Mouse (Mus musculus) intestine, postnatal 0 days (tissue): ENCODE data around the gene Tmem208. TPM values are rescaled to one million over a fixed set of nuclear protein-coding genes. Genes with fewer than 3 reads are reported as not detected.

Experiments used
- ATAC-seq: fragments of 200-750 bp; cut with Nextera tagmentation; 2 replicates; pipeline ENCODE4 v1.8.0; 2017; ENCODE audit warnings: mild to moderate bottlenecking, moderate TSS enrichment, moderate library complexity
- H3K27ac ChIP-seq: fragments of 300-500 bp; sonication (generic); 2 replicates; pipeline ENCODE4 v1.5.1; 2014; ENCODE audit warnings: mild to moderate bottlenecking, low read depth, low read length, moderate library complexity
- H3K27me3 ChIP-seq: fragments of 300-500 bp; sonication (generic); replicated peaks from 2 replicates; pipeline ENCODE4 v1.6.1; 2014; ENCODE audit warnings: low read length, mixed read lengths; ENCODE audit not compliant: control insufficient read depth, insufficient read depth
- H3K36me3 ChIP-seq: fragments of 300-500 bp; sonication (generic); 2 replicates; pipeline ENCODE4 v1.6.1; 2014; ENCODE audit warnings: mild to moderate bottlenecking, moderate library complexity; ENCODE audit not compliant: control insufficient read depth, insufficient read depth
- H3K4me1 ChIP-seq: fragments of 300-500 bp; sonication (generic); replicated peaks from 2 replicates; pipeline ENCODE4 v1.6.1; 2014; ENCODE audit warnings: antibody characterized with exemption, low read length, mixed read lengths; ENCODE audit not compliant: control insufficient read depth, insufficient read depth
- H3K4me2 ChIP-seq: fragments of 300-500 bp; sonication (generic); replicated peaks from 2 replicates; pipeline ENCODE4 v1.6.1; 2014; ENCODE audit warnings: low read depth, mild to moderate bottlenecking, moderate library complexity
- H3K4me3 ChIP-seq: fragments of 300-500 bp; sonication (generic); 2 replicates; pipeline ENCODE4 v1.5.1; 2014; ENCODE audit warnings: low read depth, low read length
- H3K9ac ChIP-seq: fragments of 300-500 bp; sonication (generic); 2 replicates; pipeline ENCODE4 v1.6.1; 2014; ENCODE audit warnings: mild to moderate bottlenecking, low read depth, low read length
- H3K9me3 ChIP-seq: fragments of 300-500 bp; sonication (generic); 2 replicates; pipeline ENCODE4 v1.6.1; 2016; ENCODE audit warnings: mixed run types; ENCODE audit not compliant: control insufficient read depth
- CTCF ChIP-seq: sonication (generic); IDR thresholded peaks from 2 replicates; pipeline ENCODE4 v1.5.1; 2016; ENCODE audit warnings: low read depth, mild to moderate bottlenecking, control low read depth, antibody characterized with exemption, moderate library complexity
- WGBS: fragments of 180-500 bp; shearing (Covaris S2); extraction: QIAGEN DNeasy Blood & Tissue Kit; methylation state at CpG from one replicate; pipeline ENCODE4 v1.1.7; 2014; 5-methylcytosine and 5-hydroxymethylcytosine counted together
- polyA plus RNA-seq: library from polyadenylated mRNA; unstranded; fragments of >200 nt; fragmentation: Nextera tagmentation; extraction: Ambion mirVana; gene quantifications from 2 replicates; pipeline ENCODE4 v1.2.1, GENCODE M21; 2015

Tmem208 gene
- polyA plus RNA-seq, 1 experiment from 2014 or later, result 184 TPM

GRCm38 (mm10) chr8:105307670-105308069, 18.5 kb upstream of the Tmem208 start:
- no peaks in the 10 kb centered on the region for H3K27me3 ChIP-seq
- H3K4me2 ChIP-seq, result no peak overlapping the region
- peaks cover 58% of the 10 kb centered on the region for H3K36me3 ChIP-seq
- H3K9ac ChIP-seq, result no peak overlapping the region
- H3K4me1 ChIP-seq, result peaks cover 4% of the 10 kb centered on the region; the same call in 1 of the 2 replicates
- no peak overlapping the region for H3K27ac ChIP-seq
- H3K4me3 ChIP-seq, result no peak overlapping the region
- H3K9me3 ChIP-seq, result no peaks in the 10 kb centered on the region
- TF ChIP-seq CTCF, result no peak
- WGBS, result 94% methylated on average over 13 of the region's 13 CpGs
- ATAC-seq, result no peak

GRCm38 (mm10) chr8:105308428-105308827, 17.7 kb upstream of the Tmem208 start:
- Histone ChIP-seq H3K4me1 (peaks cover 4% of the 10 kb centered on the region; the same call in 1 of the 2 replicates), H3K4me3 (no peak overlapping the region), H3K4me2 (no peak overlapping the region), H3K36me3 (peaks cover 62% of the 10 kb centered on the region), H3K9me3 (no peaks in the 10 kb centered on the region), H3K9ac (no peak overlapping the region), H3K27ac (no peak overlapping the region), H3K27me3 (no peaks in the 10 kb centered on the region)
- no peak for ATAC-seq
- TF ChIP-seq CTCF, result no peak
- 92% methylated on average over 10 of the region's 10 CpGs for WGBS

GRCm38 (mm10) chr8:105309142-105309847, 16.9 kb upstream of the Tmem208 start:
- 84% methylated on average over 15 of the region's 15 CpGs for WGBS
- H3K9ac ChIP-seq, result no peak overlapping the region

GRCm38 (mm10) chr8:105310118-105310517, 16.0 kb upstream of the Tmem208 start:
- Histone ChIP-seq H3K9me3 (no peaks in the 10 kb centered on the region), H3K27me3 (no peaks in the 10 kb centered on the region), H3K27ac (no peak overlapping the region), H3K4me3 (no peak overlapping the region), H3K4me1 (peaks cover 2% of the 10 kb centered on the region; the same call in 1 of the 2 replicates), H3K4me2 (no peak overlapping the region), H3K36me3 (peaks cover 70% of the 10 kb centered on the region), H3K9ac (no peak overlapping the region)
- TF ChIP-seq CTCF, result no peak
- WGBS, result 84% methylated on average over 8 of the region's 8 CpGs
- ATAC-seq, result no peak

More at GRCm38 (mm10) chr8:105309142-105309847, 16.9 kb upstream of the Tmem208 start:
- H3K36me3 ChIP-seq, result peaks cover 65% of the 10 kb centered on the region
- TF ChIP-seq CTCF, result no peak
- H3K27me3 ChIP-seq, result no peaks in the 10 kb centered on the region
- H3K27ac ChIP-seq, result no peak overlapping the region
- peaks cover 4% of the 10 kb centered on the region; the same call in 1 of the 2 replicates for H3K4me1 ChIP-seq
- H3K4me2 ChIP-seq, result no peak overlapping the region
- ATAC-seq, result no peak
- H3K4me3 ChIP-seq, result no peak overlapping the region
- no peaks in the 10 kb centered on the region for H3K9me3 ChIP-seq

GRCm38 (mm10) chr8:105311718-105312117, 14.4 kb upstream of the Tmem208 start:
- WGBS, result 70% methylated on average over 1 of the region's 1 CpGs
- no peaks in the 10 kb centered on the region for H3K9me3 ChIP-seq
- ATAC-seq, result no peak
- H3K4me2 ChIP-seq, result no peak overlapping the region
- TF ChIP-seq CTCF, result 0 out of 2 replicates have a peak, but pooled peaks have one; percentile 27
- H3K27me3 ChIP-seq, result no peaks in the 10 kb centered on the region
- no peaks in the 10 kb centered on the region for H3K4me1 ChIP-seq
- H3K27ac ChIP-seq, result no peak overlapping the region
- no peak overlapping the region for H3K9ac ChIP-seq
- H3K36me3 ChIP-seq, result peaks cover 86% of the 10 kb centered on the region
- no peak overlapping the region for H3K4me3 ChIP-seq

GRCm38 (mm10) chr8:105312891-105313481, 13.2 kb upstream of the Tmem208 start:
- Histone ChIP-seq H3K9ac (no peak overlapping the region), H3K4me3 (no peak overlapping the region), H3K27ac (no peak overlapping the region), H3K9me3 (no peaks in the 10 kb centered on the region), H3K36me3 (peaks cover 80% of the 10 kb centered on the region), H3K4me2 (no peak overlapping the region), H3K4me1 (no peaks in the 10 kb centered on the region), H3K27me3 (no peaks in the 10 kb centered on the region)
- ATAC-seq, result no peak
- WGBS, result 87% methylated on average over 8 of the region's 8 CpGs
- TF ChIP-seq CTCF, result no peak
